Mouse (Mus musculus) bone marrow, adult 2 months (tissue): ENCODE results near the gene Krt83. TPM values are rescaled to one million over a fixed set of nuclear protein-coding genes. Genes with fewer than 3 reads are reported as not detected.
A peak's percentile ranks its signal among the peaks of the same experiment; 100 is the strongest.

Experiments used
- H3K27ac ChIP-seq: fragments of 200-500 bp; 2 replicates; pipeline ENCODE4 v1.5.1; 2012; ENCODE audit warnings: low read depth, mild to moderate bottlenecking, control low read depth, inconsistent platforms, low read length; ENCODE audit not compliant: control insufficient read depth, poor library complexity, insufficient read depth
- H3K4me1 ChIP-seq: fragments of 200-500 bp; 2 replicates; pipeline ENCODE4 v1.6.1; 2011; ENCODE audit warnings: low read length; ENCODE audit not compliant: control insufficient read depth, insufficient read depth
- H3K4me3 ChIP-seq: fragments of 200-500 bp; replicated peaks from 2 replicates; pipeline ENCODE3; 2011; ENCODE audit warnings: mild to moderate bottlenecking, low read depth, low read length, control low read depth; ENCODE audit not compliant: control insufficient read depth
- CTCF ChIP-seq: fragments of 200-500 bp; IDR thresholded peaks from 2 replicates; pipeline ENCODE4 v1.5.1; 2011; ENCODE audit warnings: low read length, control low read depth; ENCODE audit not compliant: control insufficient read depth, insufficient read depth
- POLR2A ChIP-seq: fragments of 200-500 bp; IDR thresholded peaks from 2 replicates; pipeline ENCODE4 v1.6.1; 2011; ENCODE audit warnings: low read depth, mild to moderate bottlenecking, control low read depth, low read length, borderline replicate concordance; ENCODE audit not compliant: control insufficient read depth
- WGBS: fragments of 180-500 bp; shearing (Covaris S2); methylation state at CpG from one replicate; pipeline ENCODE4 v1.1.7; 2018; 5-methylcytosine and 5-hydroxymethylcytosine counted together
- polyA plus RNA-seq: library from polyadenylated mRNA; stranded (reverse); fragments of >200 nt; gene quantifications from 2 replicates; pipeline ENCODE4 v1.2.4, GENCODE M21; 2011; ENCODE audit warnings: low replicate concordance; ENCODE audit not compliant: missing spikeins, insufficient read depth, insufficient read length

Krt83 gene
- polyA plus RNA-seq, 1 experiment: 4.1 TPM

DNA sequence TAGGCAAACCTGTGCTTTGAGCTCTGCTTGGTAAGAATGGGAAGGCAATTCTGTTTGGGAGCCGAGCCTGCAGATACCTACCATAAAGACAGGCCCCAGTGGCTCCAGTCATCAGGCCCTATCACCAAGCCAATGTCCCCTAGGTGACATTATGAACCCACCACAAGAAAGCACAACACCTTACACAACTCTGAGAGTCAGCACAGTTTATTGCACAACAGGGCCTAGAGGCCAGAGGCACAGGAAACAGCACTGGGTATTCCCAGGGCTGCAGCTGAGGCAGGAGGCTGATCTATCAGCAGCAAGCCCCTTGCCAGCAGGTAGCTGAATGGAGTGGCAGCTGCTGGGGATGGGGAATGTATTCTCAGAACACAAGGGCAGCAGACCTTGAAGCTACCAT lies 6.4 kb downstream of the Krt83 start:
- whole genome bisulfite sequencing: 47% methylated on average over 1 of the region's 1 CpGs
- TF ChIP-seq POLR2A (no peak), CTCF (no peak)
- Histone ChIP-seq H3K4me3 (no peak overlapping the region), H3K27ac (peak overlapping the region; percentile 53), H3K4me1 (peaks cover 16% of the 10 kb centered on the region)

DNA sequence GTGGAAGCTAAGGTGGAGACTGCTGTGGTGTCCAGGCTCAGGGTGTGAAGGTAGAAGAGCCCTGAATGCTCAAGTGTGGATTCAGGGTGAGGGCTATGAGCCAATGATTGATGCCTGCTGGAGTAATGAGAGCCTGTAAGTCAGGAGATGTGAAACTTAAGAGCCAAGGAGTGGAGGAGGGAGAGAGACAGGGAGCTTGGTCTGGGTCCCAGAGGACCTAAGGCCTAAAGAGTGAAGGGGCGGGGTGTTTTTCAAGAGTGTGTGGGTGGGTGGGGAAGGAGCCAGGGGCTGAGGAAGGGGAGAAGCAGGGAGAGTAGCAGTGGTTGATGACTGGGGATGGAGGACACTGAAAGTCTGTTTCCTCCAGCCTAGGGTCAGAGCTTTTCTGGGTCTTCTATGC lies 7.7 kb downstream of the Krt83 start:
- Histone ChIP-seq H3K27ac (no peak overlapping the region), H3K4me3 (no peak overlapping the region), H3K4me1 (peaks cover 15% of the 10 kb centered on the region)
- TF ChIP-seq CTCF (no peak), POLR2A (no peak)
- 88% methylated on average over 1 of the region's 1 CpGs for whole genome bisulfite sequencing

GRCm38 (mm10) chr15:101482056-101482455 lies 9.3 kb downstream of the Krt83 start:
- Histone ChIP-seq H3K4me3 (no peak overlapping the region), H3K27ac (no peak overlapping the region), H3K4me1 (peaks cover 15% of the 10 kb centered on the region)
- no peak for TF ChIP-seq POLR2A
- no peak for TF ChIP-seq CTCF
- WGBS: 37% methylated on average over 4 of the region's 4 CpGs

GRCm38 (mm10) chr15:101479666-101480060 lies 11.6 kb downstream of the Krt83 start:
- WGBS: 33% methylated on average over 11 of the region's 11 CpGs
- H3K27ac ChIP-seq: no peak overlapping the region
- H3K4me1 ChIP-seq: peaks cover 5% of the 10 kb centered on the region
- H3K4me3 ChIP-seq: no peak overlapping the region
- no peak for TF ChIP-seq CTCF
- no peak for TF ChIP-seq POLR2A

GRCm38 (mm10) chr15:101479007-101479665 lies 12.2 kb downstream of the Krt83 start:
- peak overlapping the region; percentile 26 for H3K4me3 ChIP-seq

GRCm38 (mm10) chr15:101472952-101473528 lies 18.3 kb downstream of the Krt83 start, which contains the start of gene Krt86:
Krt86 (plus strand) TSS chr15:101473478.
- Histone ChIP-seq H3K4me3 (no peak within 1 kb of the TSS), H3K4me1 (peaks cover 2% of the 10 kb centered on the region; the same call in 1 of the 2 replicates), H3K27ac (no peak within 1 kb of the TSS)
- WGBS: 24% methylated on average over 10 of the region's 10 CpGs
- TF ChIP-seq POLR2A (no peak), CTCF (no peak)

More at GRCm38 (mm10) chr15:101479007-101479665, 12.2 kb downstream of the Krt83 start:
- TF ChIP-seq POLR2A (no peak), CTCF (peak; percentile 44)
- 6% methylated on average over 31 of the region's 31 CpGs for WGBS
- H3K4me1 ChIP-seq: peaks cover 1% of the 10 kb centered on the region
- no peak overlapping the region for H3K27ac ChIP-seq

DNA sequence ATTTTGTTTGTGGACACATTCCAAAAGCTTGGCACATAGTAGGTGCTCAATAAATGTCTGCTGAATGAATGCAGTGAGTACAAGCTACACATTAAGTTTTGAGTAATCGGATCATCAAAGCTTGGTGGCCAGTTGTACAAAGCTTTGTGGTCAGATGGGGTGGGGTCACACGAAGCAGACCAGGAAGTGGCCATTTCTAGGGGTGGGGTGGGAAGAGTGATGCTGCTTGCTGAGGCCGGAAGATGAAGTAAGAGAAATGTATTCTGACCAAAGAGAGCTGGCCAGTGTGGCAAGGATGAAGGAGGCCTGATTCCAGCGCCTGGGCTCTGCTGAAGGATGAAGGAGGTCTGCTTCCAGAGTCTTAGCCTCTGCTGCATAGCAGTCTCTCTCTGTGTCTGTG lies 22.2 kb downstream of the Krt83 start:
- TF ChIP-seq CTCF (no peak), POLR2A (no peak)
- peaks cover 2% of the 10 kb centered on the region; the same call in 1 of the 2 replicates for H3K4me1 ChIP-seq
- WGBS: 27% methylated on average over 4 of the region's 4 CpGs
- H3K4me3 ChIP-seq: peak overlapping the region; percentile 45
- no peak overlapping the region; the same call in 1 of the 2 replicates for H3K27ac ChIP-seq

DNA sequence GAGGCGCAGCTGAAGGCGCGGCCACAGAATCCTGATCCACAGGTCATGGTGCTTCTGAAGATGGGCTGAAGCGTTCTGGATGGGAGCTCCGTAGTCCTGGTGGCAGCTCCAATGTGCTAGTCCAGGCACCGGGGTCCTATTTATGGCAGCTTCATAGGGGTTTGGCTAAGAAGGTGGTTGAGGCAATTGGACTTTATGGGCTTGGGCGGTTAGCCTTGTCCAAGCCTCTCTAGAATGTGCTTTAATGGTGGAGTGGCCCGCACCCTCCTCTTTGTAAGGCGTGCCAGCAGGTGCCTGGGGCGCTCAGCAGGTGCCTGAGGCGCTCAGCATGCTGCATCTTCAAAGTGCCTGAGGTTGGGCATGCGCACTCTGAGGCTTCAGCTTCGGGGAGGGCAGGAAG lies 27.7 kb downstream of the Krt83 start, which contains the start of gene Krt81:
Gene Krt81, minus strand, starts transcription at position 101 of the 400 bp plus-strand sequence.
- no peak for TF ChIP-seq POLR2A
- no peak for TF ChIP-seq CTCF
- H3K27ac ChIP-seq: no peak within 1 kb of the TSS
- WGBS: 85% methylated on average over 13 of the region's 13 CpGs
- peaks cover 2% of the 10 kb centered on the region; the same call in 1 of the 2 replicates for H3K4me1 ChIP-seq
- no peak within 1 kb of the TSS for H3K4me3 ChIP-seq
